Mouse (Mus musculus): ENCODE results near the gene Stoml2. TPM values are rescaled to one million over a fixed set of nuclear protein-coding genes. Genes with fewer than 3 reads are reported as not detected.
"Not testable (repeated sequence)": the region's sequence is repeated elsewhere in the genome, so short reads cannot be mapped to it uniquely, and the experiment has no call there.

Gene Stoml2
- polyA plus RNA-seq, 1 experiment from 2014 or later: 238 TPM

DNA sequence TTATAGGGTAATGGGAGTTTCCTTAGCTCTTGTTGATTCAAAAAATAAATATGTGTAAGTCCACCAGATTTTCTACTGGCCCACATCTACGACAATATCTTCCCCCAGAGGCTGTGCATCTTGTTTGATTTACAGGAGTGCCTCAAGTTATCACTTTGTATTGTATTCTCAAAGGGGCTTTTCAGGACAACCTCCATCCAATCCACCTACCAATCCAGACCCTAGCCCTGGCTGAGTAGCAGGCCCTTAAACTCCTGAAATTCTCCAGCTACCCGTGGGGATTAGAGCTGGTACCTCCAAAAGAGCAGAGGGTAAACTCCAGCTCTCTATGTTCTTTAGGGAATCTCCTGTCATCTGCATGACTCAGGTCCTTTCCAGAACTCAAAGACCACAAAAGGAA, 33.5 kb downstream of the Stoml2 start:
- no peaks in the 10 kb centered on the region for H3K9me3 ChIP-seq (ENCODE audit: control insufficient read depth, low read length)
- peak overlapping the region; percentile 85 for H3K4me2 ChIP-seq (ENCODE audit: low read length)
- H3K4me1 ChIP-seq (replicated peaks; ENCODE audit: control insufficient read depth, insufficient read depth, low read length): peaks cover 22% of the 10 kb centered on the region
- H3K27ac ChIP-seq (ENCODE audit: low read length): no peak overlapping the region
- H3K27me3 ChIP-seq (replicated peaks; ENCODE audit: control insufficient read depth, insufficient read depth, low read length): no peaks in the 10 kb centered on the region
- peaks cover 22% of the 10 kb centered on the region for H3K36me3 ChIP-seq (ENCODE audit: control insufficient read depth, insufficient read depth)
- no peak overlapping the region for H3K9ac ChIP-seq (replicated peaks; ENCODE audit: low read depth, low read length)
- no peak for ATAC-seq
- WGBS: 61% methylated on average over 2 of the region's 2 CpGs
- H3K4me3 ChIP-seq (replicated peaks; ENCODE audit: low read length): no peak overlapping the region

DNA sequence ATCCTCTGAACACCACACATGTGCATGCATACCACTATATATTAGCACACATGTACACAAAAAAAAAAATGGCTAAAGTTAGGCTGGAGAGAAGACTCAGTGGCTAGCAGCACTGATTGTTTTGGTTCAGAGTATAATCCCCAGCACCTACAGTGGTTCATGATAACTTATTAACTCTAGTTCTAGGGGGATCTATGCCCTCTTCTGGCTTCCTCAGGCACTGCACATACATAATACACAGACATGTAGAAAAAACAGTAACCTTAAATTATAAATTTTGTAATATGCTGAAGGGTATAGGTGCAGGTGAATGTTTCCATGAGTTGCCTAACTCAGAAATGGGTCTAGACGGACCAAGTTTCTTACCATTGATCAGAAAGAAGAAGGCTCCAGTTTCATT, 43.2 kb downstream of the Stoml2 start:
- Histone ChIP-seq H3K27me3 (replicated peaks; ENCODE audit: control insufficient read depth, insufficient read depth, low read length) (no peaks in the 10 kb centered on the region), H3K4me1 (replicated peaks; ENCODE audit: control insufficient read depth, insufficient read depth, low read length) (no peaks in the 10 kb centered on the region), H3K9me3 (ENCODE audit: control insufficient read depth, low read length) (no peaks in the 10 kb centered on the region), H3K4me3 (replicated peaks; ENCODE audit: low read length) (no peak overlapping the region), H3K27ac (ENCODE audit: low read length) (no peak overlapping the region), H3K36me3 (ENCODE audit: control insufficient read depth, insufficient read depth) (peaks cover 70% of the 10 kb centered on the region), H3K4me2 (ENCODE audit: low read length) (no peak overlapping the region), H3K9ac (replicated peaks; ENCODE audit: low read depth, low read length) (no peak overlapping the region)
- ATAC-seq: no peak
- WGBS: 84% methylated on average over 1 of the region's 1 CpGs

DNA sequence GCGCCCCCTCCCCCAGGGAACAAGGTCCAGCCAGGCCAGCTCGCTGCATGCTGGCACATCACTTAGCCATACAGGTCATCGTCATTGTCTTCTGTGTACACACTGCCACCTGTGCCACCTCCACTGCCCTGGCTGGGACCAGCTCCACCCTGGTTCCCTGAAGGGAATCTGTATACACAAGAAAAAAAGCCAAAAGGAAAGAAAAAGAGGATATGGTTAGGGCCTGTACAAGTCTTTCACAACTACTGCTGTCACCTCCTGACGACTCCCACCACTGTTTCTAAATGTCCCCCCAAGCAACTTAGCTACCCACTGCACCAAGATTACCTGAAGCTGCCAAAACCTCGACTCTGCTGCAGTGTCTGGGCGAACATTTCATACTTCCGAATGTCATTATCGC, 51.0 kb downstream of the Stoml2 start:
- H3K9me3 ChIP-seq (ENCODE audit: control insufficient read depth, low read length); H3K27ac ChIP-seq (ENCODE audit: low read length); H3K4me1 ChIP-seq (replicated peaks; ENCODE audit: control insufficient read depth, insufficient read depth, low read length); H3K4me2 ChIP-seq (ENCODE audit: low read length); H3K4me3 ChIP-seq (replicated peaks; ENCODE audit: low read length); H3K27me3 ChIP-seq (replicated peaks; ENCODE audit: control insufficient read depth, insufficient read depth, low read length); H3K9ac ChIP-seq (replicated peaks; ENCODE audit: low read depth, low read length); ATAC-seq: not testable (repeated sequence)
- H3K36me3 ChIP-seq (ENCODE audit: control insufficient read depth, insufficient read depth): peaks cover 44% of the 10 kb centered on the region
- 93% methylated on average over 6 of the region's 8 CpGs for WGBS

DNA sequence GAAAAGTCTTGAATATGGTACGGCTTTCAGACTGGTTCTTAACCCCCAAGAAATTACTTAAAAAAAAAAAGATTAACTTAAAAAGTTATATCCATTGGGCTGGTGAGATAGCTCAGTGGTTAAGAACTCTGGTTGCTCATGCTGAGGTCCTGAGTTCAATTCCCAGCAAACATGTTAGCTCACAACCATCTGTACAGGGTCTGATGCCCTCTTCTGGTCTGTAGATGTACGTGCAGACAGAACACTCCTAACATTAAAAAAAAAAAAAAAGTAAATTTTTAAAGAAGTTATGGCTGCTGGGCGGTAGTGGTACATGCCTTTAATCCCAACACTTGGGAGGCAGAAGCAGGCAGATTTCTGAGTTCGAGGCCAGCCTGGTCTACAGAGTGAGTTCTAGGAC, 53.4 kb downstream of the Stoml2 start:
- H3K27me3 ChIP-seq (replicated peaks; ENCODE audit: control insufficient read depth, insufficient read depth, low read length): no peaks in the 10 kb centered on the region
- H3K9me3 ChIP-seq (ENCODE audit: control insufficient read depth, low read length): no peaks in the 10 kb centered on the region
- H3K9ac ChIP-seq (replicated peaks; ENCODE audit: low read depth, low read length): no peak overlapping the region
- H3K36me3 ChIP-seq (ENCODE audit: control insufficient read depth, insufficient read depth): peaks cover 28% of the 10 kb centered on the region
- ATAC-seq: no peak
- H3K4me3 ChIP-seq (replicated peaks; ENCODE audit: low read length): no peak overlapping the region
- no peak overlapping the region for H3K27ac ChIP-seq (ENCODE audit: low read length)
- 91% methylated on average over 4 of the region's 4 CpGs for WGBS
- no peak overlapping the region for H3K4me2 ChIP-seq (ENCODE audit: low read length)
- H3K4me1 ChIP-seq (replicated peaks; ENCODE audit: control insufficient read depth, insufficient read depth, low read length): no peaks in the 10 kb centered on the region

Other genes starting within 250 kb of the Stoml2 start
- gene Fam205a1, start 177.8 kb downstream of the Stoml2 start, polyA plus RNA-seq (2015; fragmentation: Nextera tagmentation; extraction: Ambion mirVana): 0.15 TPM in 1 of 2 replicates, not detected in the other
- gene Gm12394, start 174.9 kb downstream of the Stoml2 start, polyA plus RNA-seq (2015; fragmentation: Nextera tagmentation; extraction: Ambion mirVana): 0.24 and 0.49 TPM in 2 replicates
- 1.4 and 1.6 TPM in 2 replicates for gene Fam205c, start 157.5 kb downstream of the Stoml2 start, polyA plus RNA-seq (2015; fragmentation: Nextera tagmentation; extraction: Ambion mirVana)
- gene Phf24, start 115.0 kb downstream of the Stoml2 start, polyA plus RNA-seq (2015; fragmentation: Nextera tagmentation; extraction: Ambion mirVana): 25.2 and 33.6 TPM in 2 replicates
- 56.0 and 82.4 TPM in 2 replicates for gene Dnajb5, start 81.9 kb downstream of the Stoml2 start, polyA plus RNA-seq (2015; fragmentation: Nextera tagmentation; extraction: Ambion mirVana)
- 0.51 and 0.60 TPM in 2 replicates for gene 1700022I11Rik, start 62.1 kb downstream of the Stoml2 start, polyA plus RNA-seq (2015; fragmentation: Nextera tagmentation; extraction: Ambion mirVana)
- 509 and 532 TPM in 2 replicates for gene Vcp, start 31.2 kb downstream of the Stoml2 start, polyA plus RNA-seq (2015; fragmentation: Nextera tagmentation; extraction: Ambion mirVana)
- gene Fancg, start 21.2 kb downstream of the Stoml2 start, polyA plus RNA-seq (2015; fragmentation: Nextera tagmentation; extraction: Ambion mirVana): 32.8 and 33.2 TPM in 2 replicates
- 20.9 and 24.5 TPM in 2 replicates for gene Pigo, start 5.9 kb downstream of the Stoml2 start, polyA plus RNA-seq (2015; fragmentation: Nextera tagmentation; extraction: Ambion mirVana)
- gene Fam214b, start 14.5 kb upstream of the Stoml2 start, polyA plus RNA-seq (2015; fragmentation: Nextera tagmentation; extraction: Ambion mirVana): 39.2 and 48.2 TPM in 2 replicates
- gene Unc13b, start 27.2 kb upstream of the Stoml2 start, polyA plus RNA-seq (2015; fragmentation: Nextera tagmentation; extraction: Ambion mirVana): 15.5 and 21.6 TPM in 2 replicates
- gene Atp8b5, start 235.4 kb upstream of the Stoml2 start, polyA plus RNA-seq (2015; fragmentation: Nextera tagmentation; extraction: Ambion mirVana): 0.39 and 0.63 TPM in 2 replicates

Measured in forebrain, embryonic 16.5 days (tissue).